Mouse (Mus musculus): Measurements from ENCODE around the gene Nyap1.

DNA sequence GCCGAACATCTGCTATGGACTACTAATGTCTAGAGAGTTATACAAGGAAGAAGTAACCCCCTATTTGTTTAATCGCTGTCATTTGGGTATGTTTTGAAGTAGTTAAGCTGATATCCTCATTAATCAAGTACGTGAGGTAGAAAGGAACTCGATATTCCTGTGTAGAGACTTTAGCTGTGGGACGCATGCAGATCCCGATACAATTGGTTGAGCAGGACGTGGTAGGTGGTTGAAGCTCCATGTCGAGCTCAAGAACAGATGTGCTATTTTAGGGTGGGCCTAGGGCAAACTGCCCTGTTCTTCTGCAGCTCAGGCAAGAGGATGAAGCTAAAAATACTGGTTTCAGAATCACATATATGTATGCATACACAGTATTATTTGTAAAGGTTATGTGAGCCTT lies 25.7 kb downstream of the Nyap1 start:
- TF ChIP-seq CTCF (IDR thresholded peaks at IDR 0.05; ENCODE audit: insufficient read depth, low read depth, low read length) (no peak), POLR2A (IDR thresholded peaks at IDR 0.05; ENCODE audit: insufficient read depth, low read depth, low read length) (no peak)

Measured in olfactory bulb, adult 2 months (tissue).